Mouse (Mus musculus): ENCODE measurements around the gene Comtd1.

DNA sequence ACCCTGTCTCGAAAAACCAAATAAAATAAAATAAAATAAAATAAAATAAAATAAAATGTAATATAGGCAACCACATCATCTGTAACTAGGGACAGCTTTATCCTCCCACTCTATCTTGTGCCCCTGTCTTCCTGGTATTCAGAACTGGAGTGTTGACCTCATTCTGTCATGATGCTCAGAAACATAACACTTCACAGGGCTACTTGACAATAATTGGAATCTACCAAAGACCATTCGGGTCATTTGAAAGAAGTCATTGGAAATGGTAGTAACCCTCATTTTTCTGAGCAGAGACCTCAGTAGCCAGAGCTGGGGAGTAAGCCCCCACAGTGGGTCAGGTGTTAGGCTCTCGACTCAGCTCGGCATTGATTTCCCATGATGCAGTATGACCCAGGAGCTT, 34.2 kb downstream of the Comtd1 start:
- TF ChIP-seq POLR2A (IDR thresholded peaks at IDR 0.05; ENCODE audit: extremely low read depth, insufficient read depth, low read length) (no peak), CTCF (IDR thresholded peaks at IDR 0.05; ENCODE audit: low read depth, low read length) (no peak)

All from liver, adult 2 months (tissue).